In the genomic region with DNA sequence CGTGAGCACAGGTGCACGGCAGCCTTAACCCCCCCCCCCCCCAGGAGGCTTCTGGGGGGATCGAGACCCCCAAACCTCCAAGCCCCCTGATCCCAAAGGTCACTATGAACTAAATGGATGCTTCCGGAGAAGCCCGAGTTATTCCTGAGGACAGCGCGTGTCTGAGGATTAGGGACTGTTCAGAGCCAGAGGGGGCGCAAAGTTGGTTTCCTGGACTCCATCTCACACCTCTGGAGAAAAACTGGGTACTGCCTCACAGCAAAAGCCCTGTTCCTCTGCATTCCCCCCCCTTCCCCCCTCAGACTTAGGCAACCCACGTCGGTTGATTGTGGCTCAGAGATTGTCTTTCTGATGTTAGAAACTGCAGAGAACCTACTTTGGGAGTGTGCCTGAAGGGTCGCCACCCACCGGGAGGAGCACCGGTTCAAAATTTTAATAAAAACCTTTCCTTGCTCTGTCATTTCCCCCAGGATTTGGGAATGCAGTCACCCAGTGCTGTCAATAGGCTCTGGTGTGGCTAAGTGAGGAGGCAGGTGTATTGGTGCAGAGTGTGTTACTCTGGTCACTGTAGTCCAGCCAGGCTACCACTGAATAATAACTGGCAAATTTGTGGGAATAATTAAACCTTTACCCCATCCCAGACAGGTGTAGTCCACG, we compare ENCODE assay signal across 8 mouse cellular contexts. TPM values are rescaled to one million over a fixed set of nuclear protein-coding genes. Genes with fewer than 3 reads are reported as not detected.
A peak's percentile ranks its signal among the peaks of the same experiment; 100 is the strongest.
DNase-seq lines count a peak whose midpoint lies in the region; ATAC-seq and TF ChIP-seq lines count a peak whose summit lies in the region.

No protein-coding gene starts in this region.

- no peaks in the 10 kb centered on the region for H3K9me3 ChIP-seq in heart, embryonic 11.5 days (replicated peaks; ENCODE audit: control insufficient read depth, low read length)
- no peaks in the 10 kb centered on the region for H3K9me3 ChIP-seq in forebrain, embryonic 11.5 days (ENCODE audit: control insufficient read depth, low read length)
- no peaks in the 10 kb centered on the region for H3K9me3 ChIP-seq in liver, embryonic 14.5 days (ENCODE audit: control insufficient read depth, low read length)
- no peaks in the 10 kb centered on the region for H3K9me3 ChIP-seq in stomach, postnatal 0 days (ENCODE audit: control insufficient read depth, low read length)

- DNase-seq in heart, postnatal 10 days: no peak
- DNase-seq in ES-CJ7 (ENCODE audit: low read depth, low spot score): peak; percentile 76
- DNase-seq in forebrain, embryonic 11.5 days (ENCODE audit: low spot score): no peak
- no peak for DNase-seq in liver, embryonic 14.5 days (ENCODE audit: low read depth in 3 of 3, low spot score in 3 of 3)
- DNase-seq in stomach, postnatal 0 days (ENCODE audit: low spot score): no peak
- DNase-seq in thymus, postnatal 36 days: no peak
- no peak for DNase-seq in yolk sac, embryonic 10.5 days (ENCODE audit: low spot score)

- peak overlapping the region; percentile 96 for H3K27ac ChIP-seq in heart, embryonic 11.5 days (ENCODE audit: low read depth, low read length)
- H3K27ac ChIP-seq in forebrain, embryonic 11.5 days (ENCODE audit: low read depth, low read length): peak overlapping the region; percentile 85
- peak overlapping the region; percentile 89 for H3K27ac ChIP-seq in liver, embryonic 14.5 days
- peak overlapping the region; percentile 94 for H3K27ac ChIP-seq in stomach, postnatal 0 days (replicated peaks)

- peak overlapping the region; percentile 82 for H3K4me3 ChIP-seq in heart, embryonic 11.5 days (ENCODE audit: low read depth, low read length)
- H3K4me3 ChIP-seq in forebrain, embryonic 11.5 days (ENCODE audit: low read depth, low read length): peak overlapping the region; percentile 76
- H3K4me3 ChIP-seq in liver, embryonic 14.5 days (ENCODE audit: insufficient read depth in 1 of 2, low read depth in 2 of 2, low read length in 2 of 2): peak overlapping the region; percentile 69 to 94
- peak overlapping the region; percentile 75 for H3K4me3 ChIP-seq in stomach, postnatal 0 days (ENCODE audit: low read depth, low read length)

- peak overlapping the region; percentile 94 for H3K9ac ChIP-seq in heart, embryonic 11.5 days (ENCODE audit: low read depth, low read length)
- peak overlapping the region; percentile 94 for H3K9ac ChIP-seq in forebrain, embryonic 11.5 days (ENCODE audit: low read length)
- peak overlapping the region; percentile 99 for H3K9ac ChIP-seq in liver, embryonic 14.5 days (replicated peaks)
- H3K9ac ChIP-seq in stomach, postnatal 0 days (ENCODE audit: low read length): peak overlapping the region; percentile 89

- WGBS in heart, embryonic 11.5 days (ENCODE audit: insufficient replicate concordance): 13% methylated on average over 14 of the region's 14 CpGs
- 11% methylated on average over 14 of the region's 14 CpGs for WGBS in forebrain, embryonic 11.5 days
- WGBS in liver, embryonic 14.5 days (ENCODE audit: insufficient replicate concordance): 5% methylated on average over 14 of the region's 14 CpGs
- WGBS in stomach, postnatal 0 days: 10% methylated on average over 14 of the region's 14 CpGs

- intact Hi-C loops in heart, postnatal 10 days (cut with DNase I): loop anchor here (5.0 kb wide), 1 partner anchor 83 kb away; no protein-coding TSS in a partner anchor

- peak overlapping the region; percentile 86 for H3K4me2 ChIP-seq in heart, embryonic 11.5 days
- peak overlapping the region; percentile 94 for H3K4me2 ChIP-seq in forebrain, embryonic 11.5 days (ENCODE audit: low read depth, low read length, severe bottlenecking)
- peak overlapping the region; percentile 86 for H3K4me2 ChIP-seq in liver, embryonic 14.5 days (ENCODE audit: low read depth)
- peak overlapping the region; percentile 97 for H3K4me2 ChIP-seq in stomach, postnatal 0 days (replicated peaks; ENCODE audit: low read depth)

- no peaks in the 10 kb centered on the region for H3K27me3 ChIP-seq in heart, embryonic 11.5 days (ENCODE audit: control insufficient read depth, insufficient read depth, low read length)
- no peaks in the 10 kb centered on the region for H3K27me3 ChIP-seq in forebrain, embryonic 11.5 days (ENCODE audit: control insufficient read depth, insufficient read depth, low read length)
- no peaks in the 10 kb centered on the region for H3K27me3 ChIP-seq in liver, embryonic 14.5 days (ENCODE audit: control insufficient read depth, insufficient read depth, low read length)
- no peaks in the 10 kb centered on the region for H3K27me3 ChIP-seq in stomach, postnatal 0 days (ENCODE audit: control insufficient read depth, insufficient read depth, low read length)

- TF ChIP-seq CTCF in liver, embryonic 14.5 days (IDR thresholded peaks at IDR 0.05; ENCODE audit: low read depth): no peak; the same call in none of the 2 replicates
- TF ChIP-seq CTCF in stomach, postnatal 0 days (IDR thresholded peaks at IDR 0.05; ENCODE audit: low read depth): peak; percentile 23; the same call in 1 of the 2 replicates

- no peak for TF ChIP-seq EP300 in liver, embryonic 14.5 days (IDR thresholded peaks at IDR 0.05; ENCODE audit: low read depth)
- TF ChIP-seq EP300 in stomach, postnatal 0 days (optimal IDR thresholded peaks at IDR 0.05): no peak

- H3K4me1 ChIP-seq in heart, embryonic 11.5 days (ENCODE audit: control insufficient read depth, insufficient read depth, low read length): peaks cover 12% of the 10 kb centered on the region
- peaks cover 16% of the 10 kb centered on the region; the same call in 1 of the 2 replicates for H3K4me1 ChIP-seq in forebrain, embryonic 11.5 days (replicated peaks; ENCODE audit: control insufficient read depth, insufficient read depth, low read length)
- peaks cover 23 to 35% of the 10 kb centered on the region in 2 experiments for H3K4me1 ChIP-seq in liver, embryonic 14.5 days (replicated peaks; ENCODE audit: control insufficient read depth in 2 of 2, insufficient read depth in 2 of 2, low read length in 1 of 2)
- no peaks in the 10 kb centered on the region for H3K4me1 ChIP-seq in stomach, postnatal 0 days (replicated peaks; ENCODE audit: control insufficient read depth, insufficient read depth)

- no peak for ATAC-seq in heart, embryonic 11.5 days (replicated peaks; ENCODE audit: insufficient number of reproducible peaks, low FRiP score, low TSS enrichment)
- peak; percentile 31 for ATAC-seq in forebrain, embryonic 11.5 days (replicated peaks; ENCODE audit: low FRiP score)
- ATAC-seq in liver, embryonic 14.5 days (ENCODE audit: insufficient read depth): no peak
- ATAC-seq in stomach, postnatal 0 days (ENCODE audit: low FRiP score, low TSS enrichment): 0 out of 2 replicates have a peak, but pooled peaks have one; percentile 4

- H3K36me3 ChIP-seq in heart, embryonic 11.5 days (ENCODE audit: control insufficient read depth, insufficient read depth, low read length): no peaks in the 10 kb centered on the region
- H3K36me3 ChIP-seq in forebrain, embryonic 11.5 days (ENCODE audit: control insufficient read depth, insufficient read depth, low read length): no peaks in the 10 kb centered on the region
- no peaks in the 10 kb centered on the region; the same call in 1 of the 2 replicates for H3K36me3 ChIP-seq in liver, embryonic 14.5 days (replicated peaks; ENCODE audit: control insufficient read depth, insufficient read depth, low read depth)
- no peaks in the 10 kb centered on the region for H3K36me3 ChIP-seq in stomach, postnatal 0 days (ENCODE audit: control insufficient read depth, insufficient read depth, low read length)

RNA-seq across cellular contexts. Expression of gene Slc16a6, which starts 0.8 kb away (rescaled TPM):
- 10.2 and 12.7 TPM in 2 replicates for polyA plus RNA-seq in heart, embryonic 11.5 days (2014; fragmentation: Nextera tagmentation; extraction: Ambion mirVana)
- 10 to 100 TPM; 13.9 to 14.6 TPM for total RNA-seq in heart, postnatal 10 days (2021)
- polyA plus RNA-seq in forebrain, embryonic 11.5 days (2014; fragmentation: Nextera tagmentation; extraction: Ambion mirVana): 4.8 and 6.0 TPM in 2 replicates
- polyA plus RNA-seq in liver, embryonic 14.5 days (2012; rRNA removed): 5.8 and 8.0 TPM in 2 replicates
- 39.0 and 39.5 TPM in 2 replicates for polyA plus RNA-seq in liver, embryonic 14.5 days (2014; fragmentation: Nextera tagmentation; extraction: Ambion mirVana)
- 10.4 and 11.9 TPM in 2 replicates for polyA plus RNA-seq in stomach, postnatal 0 days (2015; fragmentation: Nextera tagmentation; extraction: Ambion mirVana)

RNA-seq across cellular contexts. Expression of gene Arsg, which starts 1.0 kb away (rescaled TPM):
- polyA plus RNA-seq in heart, embryonic 11.5 days (2014; fragmentation: Nextera tagmentation; extraction: Ambion mirVana): 4.2 and 5.1 TPM in 2 replicates
- total RNA-seq in heart, postnatal 10 days (2021): 1 to 10 TPM; 4.3 to 4.4 TPM
- polyA plus RNA-seq in forebrain, embryonic 11.5 days (2014; fragmentation: Nextera tagmentation; extraction: Ambion mirVana): 2.7 and 3.2 TPM in 2 replicates
- polyA plus RNA-seq in liver, embryonic 14.5 days (2012; rRNA removed): 2.1 and 2.3 TPM in 2 replicates
- polyA plus RNA-seq in liver, embryonic 14.5 days (2014; fragmentation: Nextera tagmentation; extraction: Ambion mirVana): 3.4 and 3.8 TPM in 2 replicates
- polyA plus RNA-seq in stomach, postnatal 0 days (2015; fragmentation: Nextera tagmentation; extraction: Ambion mirVana): 3.2 and 3.5 TPM in 2 replicates

RNA-seq across cellular contexts. Expression of gene Amz2, which starts 48.5 kb away (rescaled TPM):
- polyA plus RNA-seq in heart, embryonic 11.5 days (2014; fragmentation: Nextera tagmentation; extraction: Ambion mirVana): 37.6 and 38.8 TPM in 2 replicates
- 10 to 100 TPM; 42.9 to 46.8 TPM for total RNA-seq in heart, postnatal 10 days (2021)
- 46.6 and 48.2 TPM in 2 replicates for polyA plus RNA-seq in forebrain, embryonic 11.5 days (2014; fragmentation: Nextera tagmentation; extraction: Ambion mirVana)
- 10.0 and 13.1 TPM in 2 replicates for polyA plus RNA-seq in liver, embryonic 14.5 days (2012; rRNA removed)
- 12.2 and 12.6 TPM in 2 replicates for polyA plus RNA-seq in liver, embryonic 14.5 days (2014; fragmentation: Nextera tagmentation; extraction: Ambion mirVana)
- polyA plus RNA-seq in stomach, postnatal 0 days (2015; fragmentation: Nextera tagmentation; extraction: Ambion mirVana): 21.5 and 22.1 TPM in 2 replicates

Comparison
In these comparisons a context has a peak if more than half of its experiments do, and no peak if none do; other contexts are left out.
1. ATAC-seq: peak in forebrain, embryonic 11.5 days (single experiment) and stomach, postnatal 0 days (single experiment); none in heart, embryonic 11.5 days (single experiment) and liver, embryonic 14.5 days (single experiment).
2. Peak in every context shown above with its lines, with median percentiles within 50 percentile points of each other: H3K27ac ChIP-seq, H3K4me2 ChIP-seq, H3K4me3 ChIP-seq and H3K9ac ChIP-seq.